Mouse (Mus musculus): Measurements from ENCODE around the gene Ncaph2.

- no peak for TF ChIP-seq POLR2A (IDR thresholded peaks at IDR 0.05; ENCODE audit: low read depth, low read length)
- no peak for TF ChIP-seq CTCF (IDR thresholded peaks at IDR 0.05; ENCODE audit: extremely low read depth, insufficient read length, insufficient replicate concordance, low read depth, low read length)
These were observed 32.6 kb upstream of the Ncaph2 start, which contains the start of gene Adm2 for GRCm38 (mm10) chr15:89322670-89323522.
